Mouse (Mus musculus) thymus, postnatal 0 days (tissue): Measurements from ENCODE around the gene Trpc2. TPM values are rescaled to one million over a fixed set of nuclear protein-coding genes. Genes with fewer than 3 reads are reported as not detected.
A peak's percentile ranks its signal among the peaks of the same experiment; 100 is the strongest.

Experiments
- DNase-seq: peaks from one replicate; pipeline ENCODE4 v3.0.0-alpha.2; 2015; ENCODE audit warnings: low spot score
- polyA plus RNA-seq: library from polyadenylated mRNA; unstranded; fragments of >200 nt; fragmentation: Nextera tagmentation; extraction: Ambion mirVana; gene quantifications from 2 replicates; pipeline ENCODE4 v1.2.1, GENCODE M21; 2015

Gene Trpc2
- polyA plus RNA-seq = not detected in 2 replicates

DNA sequence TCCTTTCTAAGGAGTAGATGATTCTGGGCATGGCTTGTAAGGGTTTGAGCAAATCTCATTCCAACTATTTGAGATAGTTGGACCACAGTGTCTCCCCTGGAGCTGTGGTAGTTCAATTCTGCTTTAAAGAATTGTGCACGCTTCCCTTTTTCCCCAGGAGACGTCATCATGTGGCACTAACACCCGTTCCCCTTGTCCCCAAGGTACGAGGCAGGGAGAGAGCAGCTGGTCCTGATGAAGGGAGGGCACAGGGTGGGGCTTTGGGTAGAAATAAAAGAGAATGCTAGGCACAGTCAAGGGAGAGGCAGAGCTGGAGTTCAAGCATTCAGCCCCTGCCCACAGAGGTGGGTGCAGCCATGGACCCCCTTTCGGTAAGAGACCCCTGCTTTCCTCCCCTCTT, at the start of gene Trpc2:
Gene Trpc2 (plus strand): TSS at position 301 of the 400 bp plus-strand sequence.
- no peak for DNase-seq

DNA sequence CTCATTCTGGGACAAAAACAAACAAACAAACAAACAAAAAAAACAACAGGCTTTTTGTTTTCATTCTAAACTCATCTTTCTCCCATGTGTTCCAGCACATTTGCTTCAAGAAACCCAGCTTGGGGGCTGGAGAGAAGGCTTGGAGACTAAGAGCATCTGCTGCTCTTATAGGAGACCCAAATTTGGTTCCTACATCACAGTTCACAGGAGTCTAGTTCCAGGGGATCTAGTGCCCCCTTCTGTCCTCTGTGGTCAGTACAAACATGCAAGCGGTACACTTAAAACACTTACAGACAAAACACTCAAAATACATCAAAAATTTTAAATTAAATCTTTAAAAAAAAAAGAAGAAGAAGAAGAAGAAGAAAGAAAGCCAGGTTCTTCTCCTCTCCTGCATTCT, 48.0 kb upstream of the Trpc2 start:
- peak; percentile 23 for DNase-seq

DNA sequence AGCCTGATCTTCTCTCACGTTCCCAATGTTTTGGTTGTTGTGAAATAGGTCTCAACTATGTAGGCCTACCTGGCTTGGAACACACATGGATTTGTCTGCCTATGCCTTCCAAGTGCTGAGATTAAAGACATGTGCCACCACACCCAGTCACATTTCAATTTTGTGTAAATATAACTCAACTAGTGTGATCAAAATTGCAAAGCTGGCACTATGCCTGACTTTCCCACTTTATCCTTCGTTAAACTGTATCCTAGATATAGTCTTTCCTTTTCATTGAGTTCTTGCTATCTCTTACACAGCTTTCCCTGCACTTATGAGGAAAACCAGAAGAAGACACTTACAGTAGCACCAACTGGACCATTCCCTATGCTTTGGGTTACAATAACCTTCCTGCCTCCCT, 47.4 kb upstream of the Trpc2 start:
- no peak for DNase-seq

DNA sequence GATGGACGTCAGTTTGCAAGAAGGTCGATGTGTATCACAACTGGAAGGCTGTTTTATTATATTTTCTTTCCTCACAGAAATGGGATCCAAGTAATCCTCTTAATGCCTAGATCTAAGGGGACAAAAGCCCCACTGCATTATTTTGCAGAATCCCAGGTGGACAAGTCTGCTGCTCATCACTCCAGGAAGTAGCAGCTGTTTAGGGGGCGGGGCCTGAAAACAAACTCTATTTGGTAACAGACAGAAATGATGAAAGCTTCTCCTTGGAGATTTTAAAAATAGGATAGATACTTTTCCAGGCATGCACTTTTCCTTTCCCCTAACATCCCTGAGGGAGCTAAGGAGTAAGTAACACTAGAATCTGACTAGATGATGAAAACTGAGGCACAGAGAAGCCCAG, 45.6 kb upstream of the Trpc2 start:
- DNase-seq = no peak

- no peak for DNase-seq
These were observed 40.6 kb upstream of the Trpc2 start for GRCm38 (mm10) chr7:102042314-102042713.

GRCm38 (mm10) chr7:102048524-102048923, 34.4 kb upstream of the Trpc2 start:
- peak; percentile 12 for DNase-seq

DNA sequence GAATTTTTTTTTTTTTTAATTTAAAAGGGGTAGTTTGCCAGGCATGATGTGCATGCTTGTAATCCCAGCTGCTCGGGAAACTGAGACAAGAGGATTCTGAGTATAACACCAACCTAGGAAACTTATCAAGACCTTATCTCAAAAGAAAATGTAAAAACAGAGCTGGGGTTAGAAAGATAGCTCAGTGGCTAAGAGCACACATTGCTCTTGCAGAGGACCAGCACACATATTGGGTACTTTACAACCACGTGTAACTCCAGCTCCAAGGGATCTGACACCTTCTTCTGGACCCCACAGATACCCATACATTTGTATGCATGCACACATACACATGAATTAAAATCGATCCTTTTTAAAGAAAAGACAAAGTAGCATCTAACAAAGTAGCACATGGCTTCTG, 21.6 kb upstream of the Trpc2 start:
- DNase-seq = no peak

- no peak for DNase-seq
These were observed 20.7 kb upstream of the Trpc2 start for GRCm38 (mm10) chr7:102062203-102062602.

- no peak for DNase-seq
These were observed 19.0 kb upstream of the Trpc2 start for GRCm38 (mm10) chr7:102063891-102064290.

DNA sequence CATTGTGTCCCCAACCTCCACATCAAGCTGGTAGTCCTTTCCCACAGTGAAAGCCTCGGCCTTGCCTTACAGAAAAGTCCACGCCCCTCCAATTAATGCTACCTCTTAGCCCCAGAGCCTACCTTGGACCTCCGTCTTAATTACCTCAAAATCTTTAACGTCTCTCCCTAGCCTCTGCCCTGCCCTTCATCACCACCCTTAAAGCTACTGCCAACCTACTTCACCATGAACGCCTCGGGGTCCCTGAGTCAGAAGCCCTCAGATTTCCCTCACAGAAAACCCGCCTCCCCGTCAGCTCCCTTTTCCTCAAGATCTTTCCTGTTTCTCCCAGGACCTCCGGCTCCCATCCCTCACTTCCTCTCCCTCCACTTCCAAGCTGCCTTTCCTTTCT, 18.3 kb upstream of the Trpc2 start:
- no peak for DNase-seq

DNA sequence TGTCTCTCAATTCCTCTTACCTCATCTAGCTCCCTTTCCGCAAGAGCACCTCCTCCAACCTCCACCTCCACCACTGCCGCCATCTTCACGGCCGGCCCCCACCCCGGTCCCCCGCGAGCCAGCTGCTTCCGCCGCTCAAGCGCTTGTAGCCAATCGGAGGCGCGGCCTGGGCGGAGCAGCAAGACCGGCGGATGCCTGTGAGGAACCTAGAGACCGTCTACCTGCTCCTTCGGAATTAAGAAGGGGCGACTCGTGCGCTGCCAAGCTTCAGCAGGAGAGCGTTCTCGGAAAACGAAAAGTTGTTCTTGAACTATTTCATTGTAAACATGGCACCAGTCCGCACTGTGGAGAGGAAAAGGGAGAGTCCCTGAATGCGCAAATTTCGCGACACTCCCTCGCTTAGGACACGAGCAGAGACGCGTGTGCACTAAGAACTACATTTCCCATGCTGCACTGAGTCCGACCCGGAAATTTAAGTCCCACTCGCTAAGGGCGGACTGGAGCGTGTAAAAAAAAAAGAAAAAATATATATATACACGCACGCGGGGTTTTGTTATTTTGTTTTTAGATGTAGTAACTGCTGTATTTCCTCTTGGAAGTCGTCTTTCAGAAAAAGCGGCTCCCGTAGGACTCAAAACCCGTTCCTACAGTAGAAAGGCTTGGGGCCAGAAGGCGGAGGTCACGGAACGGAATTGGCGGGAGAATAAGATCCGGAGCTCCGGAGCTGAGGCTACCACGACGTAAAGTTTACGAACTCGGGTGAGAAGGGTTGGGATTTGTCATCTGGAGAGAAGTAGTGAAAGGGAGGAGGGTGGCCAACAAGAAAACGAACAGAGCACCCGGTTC, 17.6 kb upstream of the Trpc2 start, which contains the start of the genes Rnf121, Xndc1 and Xntrpc:
Gene Rnf121 (minus strand): TSS at position 424 of the 846 bp plus-strand sequence.
Gene Xndc1 (plus strand): TSS at position 466 of the 846 bp plus-strand sequence.
Gene Xntrpc (plus strand): TSS at position 668 of the 846 bp plus-strand sequence.
- peak; percentile 93 for DNase-seq

DNA sequence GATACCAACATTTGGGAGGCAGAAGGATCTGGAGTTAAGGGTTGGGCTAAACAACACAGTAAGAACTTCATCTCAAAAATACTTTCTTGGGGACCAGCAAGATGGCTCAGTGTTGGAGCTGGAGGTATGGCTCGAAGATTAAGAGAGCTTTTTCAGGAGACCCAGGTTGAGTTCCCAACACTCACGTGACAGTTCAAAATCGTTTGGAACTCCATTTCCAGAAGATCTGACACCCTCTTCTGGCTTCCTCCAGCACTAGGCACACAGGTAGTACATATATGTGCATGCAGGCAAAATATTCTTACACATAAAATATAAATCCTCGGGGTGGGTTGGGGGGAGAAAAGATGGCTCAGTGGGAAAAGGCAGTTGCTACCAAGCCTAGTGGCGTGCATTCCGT, 16.6 kb upstream of the Trpc2 start:
- no peak for DNase-seq

DNA sequence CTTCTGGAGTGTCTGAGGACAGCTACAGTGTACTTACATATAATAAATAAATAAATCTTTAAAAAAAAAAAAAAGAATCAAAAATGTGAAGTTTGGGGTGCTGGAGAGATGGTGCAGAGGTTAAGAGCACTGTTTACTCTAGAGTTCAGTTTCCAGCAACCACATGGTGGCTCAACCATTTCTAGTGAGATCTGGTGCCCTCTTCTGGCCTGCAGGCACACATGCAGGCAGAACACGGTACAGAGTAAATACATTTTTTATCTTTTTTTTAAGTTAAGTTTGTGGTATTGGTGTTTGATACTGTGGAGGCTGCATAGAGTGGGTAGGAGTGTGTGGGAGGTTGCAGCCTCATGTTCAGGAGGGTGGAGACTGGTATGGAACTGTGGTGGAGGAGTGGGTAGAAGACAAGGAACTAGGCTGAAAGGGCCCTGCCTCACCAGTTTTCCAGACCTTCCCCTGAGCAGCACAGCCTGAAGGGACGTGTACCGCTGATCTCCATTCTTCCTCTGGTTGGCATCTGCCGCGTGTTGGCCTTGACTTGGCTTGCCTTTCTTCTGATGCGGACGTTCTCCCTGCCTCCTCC, 6.1 kb upstream of the Trpc2 start:
- DNase-seq = peak; percentile 70

- peak; percentile 45 for DNase-seq
These were observed 4.4 kb upstream of the Trpc2 start for GRCm38 (mm10) chr7:102078517-102078916.

DNA sequence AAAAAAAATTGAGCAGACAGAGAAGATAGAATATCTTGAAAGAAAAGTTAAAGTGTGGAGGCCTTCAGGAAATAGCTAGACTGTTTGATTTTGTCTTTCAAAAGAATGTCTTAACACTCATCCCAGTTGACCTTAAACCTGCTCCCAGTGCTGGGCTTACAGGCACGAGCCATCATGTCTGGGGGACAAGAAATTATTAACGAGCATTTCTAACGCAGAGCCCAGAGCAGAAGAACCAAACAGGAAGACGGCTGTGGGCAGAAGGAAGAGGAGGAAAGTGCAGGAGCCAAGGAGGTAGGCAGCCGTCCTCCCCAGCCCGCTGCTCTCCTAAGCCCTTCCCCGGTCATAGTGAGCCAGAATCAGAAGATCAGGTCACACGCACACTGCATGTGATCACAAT, 2.6 kb upstream of the Trpc2 start:
- DNase-seq = no peak

DNA sequence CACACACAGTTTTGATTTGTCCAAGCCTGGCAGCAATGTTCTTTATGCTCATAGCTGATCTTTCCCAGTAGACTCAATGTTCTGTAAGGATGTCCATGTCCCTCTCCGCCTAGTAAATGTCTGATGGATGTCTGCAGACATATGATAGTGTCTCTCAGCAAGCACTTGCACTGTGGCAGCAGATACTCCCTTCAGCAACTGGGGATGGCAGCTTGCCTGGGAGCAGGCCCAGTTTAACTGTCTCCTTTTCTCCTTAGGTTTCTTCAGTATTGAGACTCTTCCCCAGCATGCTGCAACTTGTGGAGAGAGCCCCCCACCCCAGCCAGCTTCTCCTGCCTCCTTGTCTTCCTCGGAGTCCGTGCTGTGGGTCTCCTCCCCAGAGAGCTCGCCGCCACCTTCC, 1.1 kb upstream of the Trpc2 start:
- no peak for DNase-seq

GRCm38 (mm10) chr7:102084041-102084696, 1.3 kb downstream of the Trpc2 start:
- no peak for DNase-seq

- DNase-seq = no peak
These were observed 4.4 kb downstream of the Trpc2 start for GRCm38 (mm10) chr7:102087336-102087735.

- peak; percentile 83 for DNase-seq
These were observed 17.1 kb downstream of the Trpc2 start for GRCm38 (mm10) chr7:102099760-102100661.

DNA sequence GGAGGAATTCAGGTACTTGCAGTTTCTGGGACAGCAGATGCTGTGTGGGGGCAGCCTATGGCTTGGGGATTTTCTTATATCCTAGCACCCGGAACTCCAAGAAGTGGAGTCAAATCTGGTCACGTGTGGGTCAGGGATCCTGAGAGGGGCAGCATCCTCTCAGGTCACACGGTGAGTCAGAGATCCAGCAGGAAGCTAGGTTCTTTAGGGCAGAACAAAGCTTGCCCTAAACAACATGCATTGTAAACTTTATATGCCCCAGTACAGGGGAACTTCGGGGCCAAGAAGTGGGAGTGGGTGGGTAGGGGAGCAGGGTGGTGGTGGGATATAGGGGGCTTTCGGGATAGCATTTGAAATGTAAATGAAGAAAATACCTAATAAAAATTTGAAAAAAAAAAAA, 18.0 kb downstream of the Trpc2 start:
- no peak for DNase-seq

- no peak for DNase-seq
These were observed 18.6 kb downstream of the Trpc2 start, which contains the start of gene Art1 for GRCm38 (mm10) chr7:102101487-102101886. Gene Art1 (plus strand): TSS chr7:102101743.
